Mouse (Mus musculus): ENCODE results near the gene Vamp2.

- no peak for TF ChIP-seq CTCF (IDR thresholded peaks at IDR 0.05)
- no peak; the same call in 1 of the 2 replicates for TF ChIP-seq EP300 (IDR thresholded peaks at IDR 0.05)
Observed at GRCm38 (mm10) chr11:69118765-69119164, 30.5 kb downstream of the Vamp2 start.
